Mouse (Mus musculus): ENCODE data around the gene Rmnd1.

- no peak for TF ChIP-seq CTCF (IDR thresholded peaks at IDR 0.05; ENCODE audit: low read depth, low read length)
- TF ChIP-seq POLR2A (IDR thresholded peaks at IDR 0.05; ENCODE audit: borderline replicate concordance, low read depth, low read length), result no peak
Observed at GRCm38 (mm10) chr10:4430399-4430798, 1.8 kb downstream of the Rmnd1 start.
